Mouse (Mus musculus): ENCODE results near the gene Rhbdf1. TPM values are rescaled to one million over a fixed set of nuclear protein-coding genes. Genes with fewer than 3 reads are reported as not detected.
A peak's percentile ranks its signal among the peaks of the same experiment; 100 is the strongest.

Rhbdf1 gene
- polyA plus RNA-seq, 1 experiment from 2014 or later = 17.5 TPM

GRCm38 (mm10) chr11:32227041-32227440, 4.9 kb upstream of the Rhbdf1 start:
- Histone ChIP-seq H3K9me3 (ENCODE audit: control insufficient read depth, low read length) (no peaks in the 10 kb centered on the region), H3K27me3 (ENCODE audit: control insufficient read depth, insufficient read depth, low read length) (peaks cover 21% of the 10 kb centered on the region), H3K4me3 (replicated peaks; ENCODE audit: low read depth, low read length) (peak overlapping the region; percentile 67), H3K27ac (replicated peaks; ENCODE audit: low read depth, low read length) (peak overlapping the region; percentile 76; the same call in 1 of the 2 replicates), H3K4me1 (ENCODE audit: control insufficient read depth, insufficient read depth, low read length) (peaks cover 24% of the 10 kb centered on the region), H3K36me3 (ENCODE audit: control insufficient read depth, insufficient read depth, low read length) (peaks cover 30% of the 10 kb centered on the region), H3K4me2 (ENCODE audit: low read length) (peak overlapping the region; percentile 74), H3K9ac (replicated peaks; ENCODE audit: low read length) (peak overlapping the region; percentile 75)
- DNase-seq (no peak), ATAC-seq (ENCODE audit: low FRiP score, low TSS enrichment) (no peak)
- WGBS = 26% methylated on average over 1 of the region's 1 CpGs

GRCm38 (mm10) chr11:32226124-32226871, 4.2 kb upstream of the Rhbdf1 start, which contains the start of gene Mpg:
Gene Mpg (plus strand): TSS chr11:32226505.
- 3% methylated on average over 47 of the region's 47 CpGs for WGBS
- Histone ChIP-seq H3K4me1 (ENCODE audit: control insufficient read depth, insufficient read depth, low read length) (peaks cover 27% of the 10 kb centered on the region), H3K27me3 (ENCODE audit: control insufficient read depth, insufficient read depth, low read length) (peaks cover 23% of the 10 kb centered on the region), H3K9me3 (ENCODE audit: control insufficient read depth, low read length) (no peaks in the 10 kb centered on the region), H3K4me3 (replicated peaks; ENCODE audit: low read depth, low read length) (peak within 1 kb of the TSS; percentile 67), H3K36me3 (ENCODE audit: control insufficient read depth, insufficient read depth, low read length) (peaks cover 22% of the 10 kb centered on the region), H3K9ac (replicated peaks; ENCODE audit: low read length) (peak within 1 kb of the TSS; percentile 75), H3K4me2 (ENCODE audit: low read length) (peak within 1 kb of the TSS; percentile 74), H3K27ac (replicated peaks; ENCODE audit: low read depth, low read length) (peak within 1 kb of the TSS; percentile 76)
- DNase-seq (peak; percentile 92), ATAC-seq (ENCODE audit: low FRiP score, low TSS enrichment) (peak; percentile 77)

GRCm38 (mm10) chr11:32225222-32226104, 3.4 kb upstream of the Rhbdf1 start:
- DNase-seq = no peak
- H3K27me3 ChIP-seq (ENCODE audit: control insufficient read depth, insufficient read depth, low read length) = peaks cover 23% of the 10 kb centered on the region
- 62% methylated on average over 7 of the region's 7 CpGs for WGBS
- ATAC-seq (ENCODE audit: low FRiP score, low TSS enrichment) = no peak
- H3K4me2 ChIP-seq (ENCODE audit: low read length) = no peak overlapping the region
- H3K36me3 ChIP-seq (ENCODE audit: control insufficient read depth, insufficient read depth, low read length) = peaks cover 14% of the 10 kb centered on the region
- peak overlapping the region; percentile 55 for H3K27ac ChIP-seq (replicated peaks; ENCODE audit: low read depth, low read length)
- no peak overlapping the region for H3K4me3 ChIP-seq (replicated peaks; ENCODE audit: low read depth, low read length)
- peaks cover 27% of the 10 kb centered on the region for H3K4me1 ChIP-seq (ENCODE audit: control insufficient read depth, insufficient read depth, low read length)
- H3K9me3 ChIP-seq (ENCODE audit: control insufficient read depth, low read length) = no peaks in the 10 kb centered on the region
- H3K9ac ChIP-seq (replicated peaks; ENCODE audit: low read length) = no peak overlapping the region

- ATAC-seq (ENCODE audit: low FRiP score, low TSS enrichment) (no peak), DNase-seq (peak; percentile 59)
- Histone ChIP-seq H3K36me3 (ENCODE audit: control insufficient read depth, insufficient read depth, low read length) (peaks cover 9% of the 10 kb centered on the region), H3K27me3 (ENCODE audit: control insufficient read depth, insufficient read depth, low read length) (peaks cover 23% of the 10 kb centered on the region), H3K4me3 (replicated peaks; ENCODE audit: low read depth, low read length) (no peak overlapping the region), H3K9ac (replicated peaks; ENCODE audit: low read length) (no peak overlapping the region), H3K4me1 (ENCODE audit: control insufficient read depth, insufficient read depth, low read length) (peaks cover 27% of the 10 kb centered on the region), H3K9me3 (ENCODE audit: control insufficient read depth, low read length) (no peaks in the 10 kb centered on the region), H3K27ac (replicated peaks; ENCODE audit: low read depth, low read length) (peak overlapping the region; percentile 55), H3K4me2 (ENCODE audit: low read length) (no peak overlapping the region)
- 36% methylated on average over 4 of the region's 4 CpGs for WGBS
Observed at GRCm38 (mm10) chr11:32224468-32225139, 2.5 kb upstream of the Rhbdf1 start.

GRCm38 (mm10) chr11:32223297-32223967, 1.3 kb upstream of the Rhbdf1 start:
- H3K27me3 ChIP-seq (ENCODE audit: control insufficient read depth, insufficient read depth, low read length) = peaks cover 23% of the 10 kb centered on the region
- no peaks in the 10 kb centered on the region for H3K36me3 ChIP-seq (ENCODE audit: control insufficient read depth, insufficient read depth, low read length)
- H3K4me2 ChIP-seq (ENCODE audit: low read length) = peak overlapping the region; percentile 99; the same call in 1 of the 2 replicates
- no peaks in the 10 kb centered on the region for H3K9me3 ChIP-seq (ENCODE audit: control insufficient read depth, low read length)
- DNase-seq (no peak), ATAC-seq (ENCODE audit: low FRiP score, low TSS enrichment) (no peak)
- no peak overlapping the region for H3K4me3 ChIP-seq (replicated peaks; ENCODE audit: low read depth, low read length)
- H3K27ac ChIP-seq (replicated peaks; ENCODE audit: low read depth, low read length) = no peak overlapping the region
- H3K4me1 ChIP-seq (ENCODE audit: control insufficient read depth, insufficient read depth, low read length) = peaks cover 27% of the 10 kb centered on the region
- H3K9ac ChIP-seq (replicated peaks; ENCODE audit: low read length) = no peak overlapping the region
- WGBS = 78% methylated on average over 4 of the region's 4 CpGs

GRCm38 (mm10) chr11:32222570-32223194, 582 bp upstream of the Rhbdf1 start:
- Histone ChIP-seq H3K27me3 (ENCODE audit: control insufficient read depth, insufficient read depth, low read length) (peaks cover 23% of the 10 kb centered on the region), H3K27ac (replicated peaks; ENCODE audit: low read depth, low read length) (no peak overlapping the region), H3K4me3 (replicated peaks; ENCODE audit: low read depth, low read length) (peak overlapping the region; percentile 59), H3K9ac (replicated peaks; ENCODE audit: low read length) (peak overlapping the region; percentile 74), H3K4me2 (ENCODE audit: low read length) (peak overlapping the region; percentile 99), H3K36me3 (ENCODE audit: control insufficient read depth, insufficient read depth, low read length) (no peaks in the 10 kb centered on the region), H3K4me1 (ENCODE audit: control insufficient read depth, insufficient read depth, low read length) (peaks cover 26% of the 10 kb centered on the region), H3K9me3 (ENCODE audit: control insufficient read depth, low read length) (no peaks in the 10 kb centered on the region)
- WGBS = 10% methylated on average over 21 of the region's 21 CpGs
- DNase-seq = peak; percentile 64
- no peak for ATAC-seq (ENCODE audit: low FRiP score, low TSS enrichment)

- peak overlapping the region; percentile 59 for H3K4me3 ChIP-seq (replicated peaks; ENCODE audit: low read depth, low read length)
Observed at GRCm38 (mm10) chr11:32221225-32221950, 712 bp downstream of the Rhbdf1 start.

More at GRCm38 (mm10) chr11:32221225-32221950, 712 bp downstream of the Rhbdf1 start:
- Histone ChIP-seq H3K4me2 (ENCODE audit: low read length) (peak overlapping the region; percentile 99), H3K36me3 (ENCODE audit: control insufficient read depth, insufficient read depth, low read length) (no peaks in the 10 kb centered on the region), H3K4me1 (ENCODE audit: control insufficient read depth, insufficient read depth, low read length) (peaks cover 15% of the 10 kb centered on the region; the same call in 1 of the 2 replicates), H3K9me3 (ENCODE audit: control insufficient read depth, low read length) (no peaks in the 10 kb centered on the region), H3K9ac (replicated peaks; ENCODE audit: low read length) (peak overlapping the region; percentile 74), H3K27ac (replicated peaks; ENCODE audit: low read depth, low read length) (peak overlapping the region; percentile 60), H3K27me3 (ENCODE audit: control insufficient read depth, insufficient read depth, low read length) (peaks cover 23% of the 10 kb centered on the region)
- under 1% methylated on average over 46 of the region's 46 CpGs for WGBS
- ATAC-seq (ENCODE audit: low FRiP score, low TSS enrichment) = peak; percentile 12
- DNase-seq = peak; percentile 61

Measured in midbrain, embryonic 14.5 days (tissue).